Mouse (Mus musculus) hindbrain, embryonic 12.5 days (tissue): ENCODE data around the gene Spock1. TPM values are rescaled to one million over a fixed set of nuclear protein-coding genes. Genes with fewer than 3 reads are reported as not detected.

Experiments used
- ATAC-seq: fragments of 200-750 bp; cut with Nextera tagmentation; 2 replicates; pipeline ENCODE4 v1.8.0; 2017; ENCODE audit warnings: moderate TSS enrichment; ENCODE audit not compliant: low FRiP score
- H3K27ac ChIP-seq: fragments of 300-500 bp; sonication (generic); 2 replicates; pipeline ENCODE4 v1.5.1; 2016; ENCODE audit warnings: mild to moderate bottlenecking
- H3K27me3 ChIP-seq: fragments of 300-500 bp; sonication (generic); 2 replicates; pipeline ENCODE4 v1.6.1; 2016; ENCODE audit warnings: mild to moderate bottlenecking
- H3K36me3 ChIP-seq: fragments of 300-500 bp; sonication (generic); 2 replicates; pipeline ENCODE4 v1.6.1; 2016; ENCODE audit warnings: mild to moderate bottlenecking
- H3K4me1 ChIP-seq: fragments of 300-500 bp; sonication (generic); 2 replicates; pipeline ENCODE4 v1.6.1; 2016
- H3K4me2 ChIP-seq: fragments of 300-500 bp; sonication (generic); replicated peaks from 2 replicates; pipeline ENCODE4 v1.6.1; 2016; ENCODE audit warnings: mild to moderate bottlenecking
- H3K4me3 ChIP-seq: fragments of 300-500 bp; sonication (generic); 2 replicates; pipeline ENCODE4 v1.5.1; 2016; ENCODE audit warnings: mild to moderate bottlenecking
- H3K9ac ChIP-seq: fragments of 300-500 bp; sonication (generic); 2 replicates; pipeline ENCODE4 v1.6.1; 2016; ENCODE audit warnings: mild to moderate bottlenecking, moderate library complexity
- H3K9me3 ChIP-seq: fragments of 300-500 bp; sonication (generic); replicated peaks from 2 replicates; pipeline ENCODE4 v1.6.1; 2016; ENCODE audit warnings: mild to moderate bottlenecking
- WGBS: fragments of 180-500 bp; shearing (Covaris S2); methylation state at CpG from one replicate; pipeline ENCODE4 v1.1.7; 2016; 5-methylcytosine and 5-hydroxymethylcytosine counted together
- polyA plus RNA-seq: library from polyadenylated mRNA; unstranded; fragments of >200 nt; fragmentation: Nextera tagmentation; extraction: Ambion mirVana; gene quantifications from 2 replicates; pipeline ENCODE4 v1.2.1, GENCODE M21; 2016

Gene Spock1
- polyA plus RNA-seq, 1 experiment from 2014 or later, result 31.2 TPM

GRCm38 (mm10) chr13:57796951-57797692, 111.0 kb downstream of the Spock1 start:
- Histone ChIP-seq H3K36me3 (no peaks in the 10 kb centered on the region), H3K4me1 (peaks cover 7% of the 10 kb centered on the region), H3K27me3 (no peaks in the 10 kb centered on the region), H3K27ac (no peak overlapping the region), H3K4me2 (no peak overlapping the region), H3K9ac (no peak overlapping the region), H3K4me3 (no peak overlapping the region), H3K9me3 (no peaks in the 10 kb centered on the region)
- ATAC-seq, result no peak
- 87% methylated on average over 10 of the region's 10 CpGs for WGBS

GRCm38 (mm10) chr13:57793643-57794240, 114.4 kb downstream of the Spock1 start:
- H3K27ac ChIP-seq, result no peak overlapping the region
- H3K4me1 ChIP-seq, result peaks cover 30% of the 10 kb centered on the region
- 85% methylated on average over 12 of the region's 12 CpGs for WGBS
- no peak overlapping the region for H3K9ac ChIP-seq
- H3K9me3 ChIP-seq, result no peaks in the 10 kb centered on the region
- no peak for ATAC-seq
- no peak overlapping the region for H3K4me2 ChIP-seq
- no peaks in the 10 kb centered on the region for H3K36me3 ChIP-seq
- no peak overlapping the region for H3K4me3 ChIP-seq
- no peaks in the 10 kb centered on the region for H3K27me3 ChIP-seq

GRCm38 (mm10) chr13:57789796-57790195, 118.3 kb downstream of the Spock1 start:
- WGBS, result 33% methylated on average over 5 of the region's 5 CpGs
- no peak for ATAC-seq
- Histone ChIP-seq H3K9ac (no peak overlapping the region), H3K4me2 (no peak overlapping the region), H3K27ac (no peak overlapping the region), H3K4me3 (no peak overlapping the region), H3K36me3 (no peaks in the 10 kb centered on the region), H3K9me3 (no peaks in the 10 kb centered on the region), H3K27me3 (no peaks in the 10 kb centered on the region; the same call in 1 of the 2 replicates), H3K4me1 (peaks cover 24% of the 10 kb centered on the region)

GRCm38 (mm10) chr13:57788299-57788698, 119.8 kb downstream of the Spock1 start:
- no peak overlapping the region for H3K4me3 ChIP-seq
- 95% methylated on average over 4 of the region's 4 CpGs for WGBS
- H3K4me1 ChIP-seq, result peaks cover 24% of the 10 kb centered on the region
- no peak overlapping the region for H3K27ac ChIP-seq
- H3K36me3 ChIP-seq, result no peaks in the 10 kb centered on the region
- H3K9ac ChIP-seq, result no peak overlapping the region
- no peaks in the 10 kb centered on the region; the same call in 1 of the 2 replicates for H3K27me3 ChIP-seq
- H3K4me2 ChIP-seq, result no peak overlapping the region
- H3K9me3 ChIP-seq, result no peaks in the 10 kb centered on the region
- no peak for ATAC-seq

GRCm38 (mm10) chr13:57786278-57786677, 121.9 kb downstream of the Spock1 start:
- Histone ChIP-seq H3K27me3 (no peaks in the 10 kb centered on the region; the same call in 1 of the 2 replicates), H3K9ac (no peak overlapping the region), H3K4me3 (no peak overlapping the region), H3K27ac (no peak overlapping the region), H3K4me2 (no peak overlapping the region), H3K36me3 (no peaks in the 10 kb centered on the region), H3K9me3 (no peaks in the 10 kb centered on the region), H3K4me1 (peaks cover 27% of the 10 kb centered on the region)
- ATAC-seq, result no peak
- WGBS, result 80% methylated on average over 8 of the region's 8 CpGs

GRCm38 (mm10) chr13:57782975-57783374, 125.2 kb downstream of the Spock1 start:
- no peak overlapping the region for H3K4me3 ChIP-seq
- no peak overlapping the region for H3K27ac ChIP-seq
- H3K9ac ChIP-seq, result no peak overlapping the region
- H3K4me1 ChIP-seq, result peaks cover 10% of the 10 kb centered on the region; the same call in 1 of the 2 replicates
- ATAC-seq, result no peak
- peaks cover 5% of the 10 kb centered on the region; the same call in 1 of the 2 replicates for H3K9me3 ChIP-seq
- no peaks in the 10 kb centered on the region; the same call in 1 of the 2 replicates for H3K27me3 ChIP-seq
- WGBS, result 71% methylated on average over 12 of the region's 12 CpGs
- no peaks in the 10 kb centered on the region for H3K36me3 ChIP-seq
- no peak overlapping the region for H3K4me2 ChIP-seq

GRCm38 (mm10) chr13:57782107-57782561, 126.0 kb downstream of the Spock1 start:
- H3K9me3 ChIP-seq, result peaks cover 5% of the 10 kb centered on the region; the same call in 1 of the 2 replicates
- no peaks in the 10 kb centered on the region; the same call in 1 of the 2 replicates for H3K27me3 ChIP-seq
- H3K4me3 ChIP-seq, result no peak overlapping the region
- H3K4me2 ChIP-seq, result no peak overlapping the region
- WGBS, result 83% methylated on average over 6 of the region's 6 CpGs
- peaks cover 10% of the 10 kb centered on the region; the same call in 1 of the 2 replicates for H3K4me1 ChIP-seq
- H3K9ac ChIP-seq, result no peak overlapping the region
- no peak for ATAC-seq
- no peak overlapping the region for H3K27ac ChIP-seq
- H3K36me3 ChIP-seq, result no peaks in the 10 kb centered on the region

- H3K9ac ChIP-seq, result no peak overlapping the region
- H3K4me3 ChIP-seq, result no peak overlapping the region
- H3K9me3 ChIP-seq, result peaks cover 5% of the 10 kb centered on the region; the same call in 1 of the 2 replicates
- no peak overlapping the region for H3K4me2 ChIP-seq
- no peaks in the 10 kb centered on the region for H3K27me3 ChIP-seq
- ATAC-seq, result no peak
- H3K36me3 ChIP-seq, result no peaks in the 10 kb centered on the region
- 81% methylated on average over 4 of the region's 4 CpGs for WGBS
- H3K27ac ChIP-seq, result no peak overlapping the region
- peaks cover 10% of the 10 kb centered on the region; the same call in 1 of the 2 replicates for H3K4me1 ChIP-seq
Measured at GRCm38 (mm10) chr13:57779146-57779545, 129.0 kb downstream of the Spock1 start.

GRCm38 (mm10) chr13:57778524-57778923, 129.6 kb downstream of the Spock1 start:
- 42% methylated on average over 3 of the region's 3 CpGs for WGBS
- H3K4me2 ChIP-seq, result no peak overlapping the region
- H3K9ac ChIP-seq, result no peak overlapping the region
- no peaks in the 10 kb centered on the region for H3K36me3 ChIP-seq
- peaks cover 5% of the 10 kb centered on the region; the same call in 1 of the 2 replicates for H3K9me3 ChIP-seq
- peaks cover 10% of the 10 kb centered on the region; the same call in 1 of the 2 replicates for H3K4me1 ChIP-seq
- H3K4me3 ChIP-seq, result no peak overlapping the region
- H3K27ac ChIP-seq, result no peak overlapping the region
- peak; percentile 50; the same call in 1 of the 2 replicates for ATAC-seq
- no peaks in the 10 kb centered on the region for H3K27me3 ChIP-seq

- Histone ChIP-seq H3K27ac (no peak overlapping the region), H3K27me3 (no peaks in the 10 kb centered on the region), H3K9me3 (no peaks in the 10 kb centered on the region), H3K4me1 (0 out of 2 replicates have a peak, but pooled peaks cover 3% of the 10 kb centered on the region), H3K4me2 (no peak overlapping the region), H3K9ac (no peak overlapping the region), H3K36me3 (no peaks in the 10 kb centered on the region), H3K4me3 (no peak overlapping the region)
- WGBS, result 75% methylated on average over 6 of the region's 6 CpGs
- no peak for ATAC-seq
Measured at GRCm38 (mm10) chr13:57771998-57772397, 136.1 kb downstream of the Spock1 start.

GRCm38 (mm10) chr13:57766721-57767120, 141.4 kb downstream of the Spock1 start:
- Histone ChIP-seq H3K36me3 (no peaks in the 10 kb centered on the region), H3K27me3 (no peaks in the 10 kb centered on the region), H3K4me3 (no peak overlapping the region)

GRCm38 (mm10) chr13:57761122-57761521, 147.0 kb downstream of the Spock1 start:
- H3K4me1 ChIP-seq, result peaks cover 4% of the 10 kb centered on the region; the same call in 1 of the 2 replicates
- no peaks in the 10 kb centered on the region for H3K36me3 ChIP-seq
- no peak overlapping the region for H3K4me2 ChIP-seq
- H3K9me3 ChIP-seq, result no peaks in the 10 kb centered on the region
- no peaks in the 10 kb centered on the region for H3K27me3 ChIP-seq
- no peak for ATAC-seq
- H3K9ac ChIP-seq, result no peak overlapping the region
- H3K4me3 ChIP-seq, result no peak overlapping the region
- WGBS, result 94% methylated on average over 5 of the region's 5 CpGs
- no peak overlapping the region for H3K27ac ChIP-seq

More at GRCm38 (mm10) chr13:57766721-57767120, 141.4 kb downstream of the Spock1 start:
- no peaks in the 10 kb centered on the region for H3K9me3 ChIP-seq
- H3K4me2 ChIP-seq, result no peak overlapping the region
- no peak overlapping the region for H3K9ac ChIP-seq
- no peak for ATAC-seq
- 59% methylated on average over 3 of the region's 3 CpGs for WGBS
- no peak overlapping the region for H3K27ac ChIP-seq
- 0 out of 2 replicates have a peak, but pooled peaks cover 3% of the 10 kb centered on the region for H3K4me1 ChIP-seq
